Mouse (Mus musculus): Measurements from ENCODE around the gene Gm10382.

Gene Gm10382

DNA sequence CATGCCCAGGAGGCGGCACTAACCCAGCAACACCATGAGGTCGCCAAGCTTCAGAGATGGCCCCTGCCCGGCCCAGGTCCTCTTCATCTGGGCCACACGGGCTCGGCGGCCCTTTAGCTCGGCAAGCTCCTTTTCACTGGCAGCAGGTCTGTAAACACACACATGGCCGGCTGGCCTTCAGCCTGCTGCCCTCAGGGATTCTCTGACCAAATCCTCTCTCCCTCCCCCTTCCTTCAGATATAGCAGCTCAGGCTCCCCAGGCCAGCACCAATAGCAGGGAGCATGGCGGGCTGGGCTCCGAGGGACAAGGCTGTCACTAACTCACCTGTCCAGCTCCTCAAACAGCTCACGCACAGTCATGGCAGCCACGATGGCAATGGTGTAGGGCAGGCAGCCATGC lies 29.5 kb downstream of the Gm10382 start:
- 82% methylated on average over 12 of the region's 12 CpGs for WGBS

DNA sequence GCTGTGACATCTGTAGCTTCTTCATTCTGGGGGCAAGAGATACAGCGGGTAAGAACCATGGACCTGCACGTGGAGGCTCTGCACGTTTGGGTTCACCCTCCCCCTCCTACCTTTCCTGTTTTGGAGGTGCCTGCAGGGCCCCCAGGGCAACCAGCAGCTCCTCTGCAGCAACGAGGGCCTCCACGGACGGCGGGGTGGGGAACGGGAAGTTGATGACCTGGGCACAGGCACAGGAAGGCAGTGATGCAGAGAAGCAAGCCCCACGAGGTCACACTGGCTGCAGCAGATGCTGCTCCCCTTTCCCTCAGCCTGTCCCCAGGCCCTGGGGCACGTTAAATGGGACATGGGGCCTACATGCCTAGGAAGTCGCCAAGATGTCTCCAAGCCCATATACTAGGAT lies 30.0 kb downstream of the Gm10382 start:
- WGBS: 80% methylated on average over 11 of the region's 11 CpGs

DNA sequence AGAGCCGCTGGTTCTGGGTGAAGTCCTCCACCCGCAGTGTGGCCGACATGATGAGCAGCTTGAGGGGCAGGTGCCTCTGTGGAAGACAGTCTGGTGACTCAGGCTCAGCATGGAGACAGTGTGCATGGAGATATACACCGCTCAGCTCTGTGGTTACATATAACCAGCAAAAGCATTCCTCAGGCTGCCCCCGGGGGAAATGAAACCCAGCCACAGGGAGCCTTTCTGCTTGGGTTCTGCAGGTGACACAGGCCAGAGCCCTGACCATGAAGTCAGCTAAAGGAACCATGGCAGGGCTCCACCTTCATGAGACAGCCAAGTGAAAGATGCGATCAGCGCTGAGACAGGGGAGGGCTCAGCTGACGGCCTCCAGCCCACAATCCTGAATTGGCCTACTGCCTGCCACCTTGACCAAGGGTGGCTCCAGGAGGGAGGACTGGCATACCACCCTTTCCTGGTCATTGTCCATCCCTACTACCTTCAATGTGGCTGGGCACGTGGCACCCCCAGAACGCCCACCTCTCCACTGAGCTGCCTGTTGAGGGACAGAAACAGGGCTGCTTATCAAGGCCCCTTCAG lies 36.7 kb downstream of the Gm10382 start:
- WGBS: 93% methylated on average over 10 of the region's 10 CpGs

DNA sequence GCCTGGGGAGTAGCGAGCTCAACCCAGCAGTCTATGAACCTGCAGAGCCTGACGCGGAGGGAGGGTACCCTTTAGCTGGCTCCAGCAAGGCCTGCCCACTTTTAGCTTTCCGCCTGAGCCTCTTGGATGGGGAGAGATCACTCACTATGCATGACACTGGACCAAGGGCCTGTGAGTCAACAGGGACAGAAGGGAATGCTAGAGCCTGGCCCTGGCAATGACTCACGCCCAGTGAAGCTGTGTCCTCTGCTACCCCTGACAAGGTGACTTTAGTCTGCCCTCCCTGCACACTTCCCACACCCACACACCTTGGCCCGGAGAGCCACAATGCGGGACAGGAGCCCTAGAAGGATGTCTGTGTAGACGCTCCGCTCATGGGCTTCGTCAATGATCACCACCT lies 37.2 kb downstream of the Gm10382 start:
- WGBS: 97% methylated on average over 10 of the region's 10 CpGs

DNA sequence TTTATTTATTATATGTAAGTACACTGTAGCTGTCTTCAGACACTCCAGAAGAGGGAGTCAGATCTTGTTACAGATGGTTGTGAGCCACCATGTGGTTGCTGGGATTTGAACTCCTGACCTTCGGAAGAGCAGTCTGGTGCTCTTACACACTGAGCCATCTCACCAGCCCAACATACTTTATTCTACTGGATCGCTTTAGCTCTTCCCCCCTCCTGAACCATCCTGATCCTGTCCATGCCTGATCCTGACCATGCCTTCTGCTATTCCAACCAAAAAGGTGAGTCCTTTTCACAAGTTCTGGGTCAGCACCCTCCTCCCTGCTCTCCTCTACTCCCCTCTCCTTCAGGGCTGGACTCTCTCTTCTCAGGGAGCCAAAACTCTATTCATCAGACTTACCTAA lies 43.2 kb downstream of the Gm10382 start:
- WGBS: 93% methylated on average over 2 of the region's 2 CpGs

DNA sequence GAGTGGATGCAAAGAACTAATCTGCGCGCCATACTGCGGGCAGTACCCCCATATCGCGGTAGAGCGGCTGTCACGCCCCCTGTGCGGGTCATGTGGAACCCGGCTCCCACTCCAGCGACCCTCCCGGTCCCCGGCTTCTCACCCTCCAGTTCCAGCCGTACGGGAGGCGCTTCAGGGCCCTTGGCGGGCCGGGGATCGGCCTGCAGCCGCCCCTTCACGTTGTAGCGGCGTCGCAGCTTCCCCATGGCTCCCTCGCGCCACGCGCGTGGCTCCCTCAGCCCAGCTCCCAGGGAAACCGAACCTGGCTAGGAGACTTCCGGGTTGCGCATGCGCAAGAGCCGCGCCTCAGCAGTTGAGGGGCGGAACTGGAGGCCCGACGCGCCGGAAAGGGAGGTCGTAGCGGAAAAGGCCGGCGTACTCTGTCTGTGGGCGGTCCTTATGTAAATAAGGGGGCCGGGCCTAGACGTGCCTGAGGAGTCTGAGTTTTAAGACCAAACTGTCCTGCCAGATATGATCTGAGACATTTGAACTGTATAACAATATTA lies 44.7 kb downstream of the Gm10382 start, which contains the start of gene Dhx37:
Dhx37 (minus strand) TSS at position 329 of the 545 bp plus-strand sequence.
- under 1% methylated on average over 46 of the region's 46 CpGs for WGBS

DNA sequence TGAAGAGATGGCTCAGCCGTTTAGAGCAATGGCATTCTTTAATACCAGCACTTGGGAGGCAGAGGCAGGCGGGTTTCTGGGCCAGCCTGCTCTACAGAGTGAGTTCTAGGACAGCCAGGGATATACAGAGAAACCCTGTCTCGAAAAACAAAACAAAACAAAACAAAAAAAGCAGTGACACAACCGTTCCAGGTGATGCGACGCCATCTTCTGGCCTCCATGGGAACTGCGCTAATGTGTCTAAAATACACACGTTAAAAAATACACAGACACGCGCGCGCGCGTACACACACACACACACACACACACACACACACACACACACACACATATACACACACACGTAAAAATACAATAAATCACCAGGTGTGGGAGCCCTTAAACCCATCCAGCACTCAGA lies 45.2 kb downstream of the Gm10382 start:
- WGBS: 61% methylated on average over 15 of the region's 15 CpGs

Data from cerebral cortex, adult 2 months (tissue).